Mouse (Mus musculus) intestine, postnatal 0 days (tissue): ENCODE measurements around the gene Zfp704. TPM values are rescaled to one million over a fixed set of nuclear protein-coding genes. Genes with fewer than 3 reads are reported as not detected.

ENCODE experiments used
- ATAC-seq: fragments of 200-750 bp; cut with Nextera tagmentation; 2 replicates; pipeline ENCODE4 v1.8.0; 2017; ENCODE audit warnings: mild to moderate bottlenecking, moderate TSS enrichment, moderate library complexity
- H3K27ac ChIP-seq: fragments of 300-500 bp; sonication (generic); 2 replicates; pipeline ENCODE4 v1.5.1; 2014; ENCODE audit warnings: mild to moderate bottlenecking, low read depth, low read length, moderate library complexity
- H3K27me3 ChIP-seq: fragments of 300-500 bp; sonication (generic); replicated peaks from 2 replicates; pipeline ENCODE4 v1.6.1; 2014; ENCODE audit warnings: low read length, mixed read lengths; ENCODE audit not compliant: control insufficient read depth, insufficient read depth
- H3K36me3 ChIP-seq: fragments of 300-500 bp; sonication (generic); 2 replicates; pipeline ENCODE4 v1.6.1; 2014; ENCODE audit warnings: mild to moderate bottlenecking, moderate library complexity; ENCODE audit not compliant: control insufficient read depth, insufficient read depth
- H3K4me1 ChIP-seq: fragments of 300-500 bp; sonication (generic); replicated peaks from 2 replicates; pipeline ENCODE4 v1.6.1; 2014; ENCODE audit warnings: antibody characterized with exemption, low read length, mixed read lengths; ENCODE audit not compliant: control insufficient read depth, insufficient read depth
- H3K4me2 ChIP-seq: fragments of 300-500 bp; sonication (generic); replicated peaks from 2 replicates; pipeline ENCODE4 v1.6.1; 2014; ENCODE audit warnings: low read depth, mild to moderate bottlenecking, moderate library complexity
- H3K4me3 ChIP-seq: fragments of 300-500 bp; sonication (generic); 2 replicates; pipeline ENCODE4 v1.5.1; 2014; ENCODE audit warnings: low read depth, low read length
- H3K9ac ChIP-seq: fragments of 300-500 bp; sonication (generic); 2 replicates; pipeline ENCODE4 v1.6.1; 2014; ENCODE audit warnings: mild to moderate bottlenecking, low read depth, low read length
- H3K9me3 ChIP-seq: fragments of 300-500 bp; sonication (generic); 2 replicates; pipeline ENCODE4 v1.6.1; 2016; ENCODE audit warnings: mixed run types; ENCODE audit not compliant: control insufficient read depth
- CTCF ChIP-seq: sonication (generic); IDR thresholded peaks from 2 replicates; pipeline ENCODE4 v1.5.1; 2016; ENCODE audit warnings: low read depth, mild to moderate bottlenecking, control low read depth, antibody characterized with exemption, moderate library complexity
- WGBS: fragments of 180-500 bp; shearing (Covaris S2); extraction: QIAGEN DNeasy Blood & Tissue Kit; methylation state at CpG from one replicate; pipeline ENCODE4 v1.1.7; 2014; 5-methylcytosine and 5-hydroxymethylcytosine counted together
- polyA plus RNA-seq: library from polyadenylated mRNA; unstranded; fragments of >200 nt; fragmentation: Nextera tagmentation; extraction: Ambion mirVana; gene quantifications from 2 replicates; pipeline ENCODE4 v1.2.1, GENCODE M21; 2015

Zfp704 gene
- polyA plus RNA-seq, 1 experiment from 2014 or later = 2.8 TPM

DNA sequence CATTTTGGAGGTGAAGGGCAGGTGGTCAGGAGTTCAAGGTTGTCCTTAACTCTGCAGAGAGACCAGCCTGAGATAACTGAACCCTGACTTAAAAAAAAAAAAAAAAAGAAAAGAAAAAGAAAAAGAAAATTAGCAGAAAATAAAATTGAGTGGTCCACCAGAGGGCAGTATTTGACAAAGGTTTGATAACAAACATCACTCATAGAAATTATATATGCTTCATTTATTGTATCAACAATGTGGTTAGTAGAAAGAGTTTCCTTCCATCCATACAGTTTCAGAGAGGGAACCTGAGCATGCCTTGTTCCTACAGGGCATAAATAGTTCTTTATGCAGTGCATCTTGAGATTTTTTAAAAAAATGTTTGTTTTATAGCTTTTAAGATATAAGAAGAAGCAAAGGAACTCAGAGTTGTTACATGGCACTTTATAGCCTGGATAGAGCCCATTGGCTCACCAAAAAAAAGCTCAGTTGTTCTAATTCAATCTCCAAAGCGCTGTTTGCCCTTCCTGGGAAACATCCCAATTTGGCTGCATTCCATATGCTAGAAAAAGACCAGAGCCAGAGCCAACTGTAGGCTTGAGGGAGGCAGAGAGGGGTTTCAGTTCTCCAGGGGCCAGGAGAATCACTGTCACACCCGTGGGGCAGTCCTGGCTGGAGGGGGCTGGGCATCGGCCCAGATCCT lies 209.5 kb downstream of the Zfp704 start:
- no peak for ATAC-seq
- Histone ChIP-seq H3K27me3 (no peaks in the 10 kb centered on the region), H3K9ac (no peak overlapping the region), H3K4me3 (no peak overlapping the region), H3K4me1 (no peaks in the 10 kb centered on the region), H3K36me3 (no peaks in the 10 kb centered on the region), H3K4me2 (no peak overlapping the region), H3K9me3 (no peaks in the 10 kb centered on the region), H3K27ac (no peak overlapping the region)
- TF ChIP-seq CTCF = peak; percentile 62
- WGBS = 26% methylated on average over 3 of the region's 3 CpGs

DNA sequence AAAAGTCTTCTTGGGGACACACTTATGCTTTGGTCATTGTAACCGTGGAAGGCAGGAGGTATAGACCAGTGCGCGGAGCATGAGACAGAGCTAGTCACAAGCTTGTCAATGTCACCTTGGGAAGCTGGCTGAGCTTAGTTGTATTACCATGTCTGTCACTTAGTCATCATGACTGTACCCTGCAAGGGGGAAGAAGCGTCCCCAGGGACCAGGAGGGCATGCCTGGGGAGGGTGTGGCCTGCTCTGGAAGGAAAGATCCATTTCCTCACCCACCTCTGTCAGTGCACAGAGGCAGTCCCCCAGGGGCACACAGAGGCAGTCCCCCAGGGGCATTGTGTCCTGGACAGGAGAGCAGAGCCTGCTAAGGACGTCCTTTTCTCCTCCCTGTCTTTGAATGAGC lies 211.6 kb downstream of the Zfp704 start:
- no peak for TF ChIP-seq CTCF
- Histone ChIP-seq H3K4me2 (no peak overlapping the region), H3K27ac (no peak overlapping the region), H3K9me3 (no peaks in the 10 kb centered on the region), H3K27me3 (no peaks in the 10 kb centered on the region), H3K36me3 (no peaks in the 10 kb centered on the region), H3K4me3 (no peak overlapping the region), H3K9ac (no peak overlapping the region), H3K4me1 (no peaks in the 10 kb centered on the region)
- 72% methylated on average over 5 of the region's 5 CpGs for WGBS
- ATAC-seq = no peak
